Mouse (Mus musculus): Measurements from ENCODE around the gene Usp19. TPM values are rescaled to one million over a fixed set of nuclear protein-coding genes. Genes with fewer than 3 reads are reported as not detected.

Gene Usp19
- polyA plus RNA-seq, 1 experiment = 86.6 TPM

DNA sequence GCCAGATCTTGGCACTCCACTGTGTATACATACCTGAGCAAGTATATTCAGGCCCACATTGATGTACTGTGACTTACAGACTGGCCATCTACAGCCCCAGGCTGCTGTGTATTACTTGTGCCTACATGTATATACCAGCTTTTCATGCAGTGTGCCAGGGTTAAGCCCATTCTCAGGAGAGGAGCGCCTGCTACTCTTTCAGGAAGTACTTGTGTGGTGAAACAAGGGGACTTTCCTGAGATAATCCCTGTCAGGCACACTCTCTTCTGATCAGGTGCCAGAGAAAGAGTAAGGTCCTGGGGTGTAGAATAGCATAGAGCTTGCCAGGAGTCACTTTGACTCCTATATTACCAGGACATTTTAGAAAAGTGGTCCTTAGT lies 30.5 kb upstream of the Usp19 start:
- Histone ChIP-seq H3K79me2 (ENCODE audit: control insufficient read depth, insufficient read depth) (peaks cover 26% of the 10 kb centered on the region), H3K4me3 (peak overlapping the region; percentile 77), H3K36me3 (ENCODE audit: control insufficient read depth, insufficient read depth) (no peaks in the 10 kb centered on the region), H3K4me2 (ENCODE audit: low read depth) (peak overlapping the region; percentile 63), H3ac (ENCODE audit: control insufficient read depth, insufficient read length) (peak overlapping the region; percentile 88), H3K27me3 (ENCODE audit: control insufficient read depth, insufficient read depth, insufficient read length) (no peaks in the 10 kb centered on the region)
- TF ChIP-seq POLR2AphosphoS2 (IDR thresholded peaks at IDR 0.05; ENCODE audit: insufficient read length, low read depth) (no peak), MAX (IDR thresholded peaks at IDR 0.05; ENCODE audit: low read depth) (no peak)

DNA sequence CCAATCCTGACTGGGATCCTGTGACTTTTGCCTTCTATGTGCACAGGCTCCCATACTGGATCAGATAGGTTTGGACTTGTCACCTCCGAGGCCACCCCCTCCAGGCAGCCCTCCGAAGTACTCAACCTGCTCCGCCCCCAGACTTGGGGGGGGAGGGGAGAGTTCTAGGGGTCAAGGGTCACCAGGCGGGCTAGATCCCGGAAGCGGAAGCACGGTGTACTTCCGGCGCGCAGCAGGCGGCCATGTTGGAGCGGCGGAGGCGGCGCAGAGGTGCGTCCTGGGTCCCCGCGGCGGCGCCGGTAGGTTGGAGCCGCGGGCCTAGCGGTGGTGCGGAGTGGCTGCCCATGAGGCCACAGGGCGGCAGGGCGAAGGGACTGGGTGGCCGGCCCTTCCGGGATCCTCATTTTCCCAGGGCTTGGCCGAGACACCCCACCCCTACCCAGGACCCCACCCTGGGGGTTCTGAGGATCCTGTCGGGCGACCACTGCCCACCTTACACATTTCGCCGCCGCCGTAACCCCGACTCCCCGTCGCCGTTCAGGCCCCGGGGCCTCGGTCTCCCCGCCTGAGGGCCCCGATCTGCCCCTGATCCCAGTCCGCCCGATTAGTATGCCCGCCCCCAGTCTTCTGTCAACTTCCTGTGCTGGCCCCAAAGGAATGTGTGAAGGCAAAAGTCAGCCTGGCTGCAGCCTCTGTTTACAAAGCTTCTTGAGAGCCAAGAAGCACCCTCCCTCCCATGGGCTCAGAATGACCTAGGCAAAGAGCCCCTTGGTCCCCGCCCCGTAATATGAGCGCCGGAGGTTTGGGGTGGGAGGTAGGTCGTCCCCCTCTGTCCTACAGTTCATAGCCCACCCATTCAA lies 29.9 kb upstream of the Usp19 start, which contains the start of gene Ccdc71:
TSS of gene Ccdc71 (plus strand) at position 209 of the 860 bp plus-strand sequence.
- TF ChIP-seq MYOD1 (IDR thresholded peaks at IDR 0.05; ENCODE audit: control insufficient read depth in 1 of 3, insufficient read length in 2 of 3, low read depth in 2 of 3) (no peak), POLR2AphosphoS2 (IDR thresholded peaks at IDR 0.05; ENCODE audit: insufficient read length, low read depth) (peak; percentile 84), POLR2A (IDR thresholded peaks at IDR 0.05; ENCODE audit: insufficient read length, low read depth) (peak; percentile 79), REST (IDR thresholded peaks at IDR 0.05; ENCODE audit: insufficient read depth, insufficient read length) (no peak)
- no peaks in the 10 kb centered on the region for H3K27me3 ChIP-seq (ENCODE audit: control insufficient read depth, insufficient read depth, insufficient read length)
- peak within 1 kb of the TSS; percentile 77 for H3K4me3 ChIP-seq
- peaks cover 26% of the 10 kb centered on the region for H3K79me2 ChIP-seq (ENCODE audit: control insufficient read depth, insufficient read depth)
- H3K36me3 ChIP-seq (ENCODE audit: control insufficient read depth, insufficient read depth) = no peaks in the 10 kb centered on the region
- H3K4me2 ChIP-seq (ENCODE audit: low read depth) = peak within 1 kb of the TSS; percentile 97
- peak within 1 kb of the TSS; percentile 88 for H3ac ChIP-seq (ENCODE audit: control insufficient read depth, insufficient read length)

DNA sequence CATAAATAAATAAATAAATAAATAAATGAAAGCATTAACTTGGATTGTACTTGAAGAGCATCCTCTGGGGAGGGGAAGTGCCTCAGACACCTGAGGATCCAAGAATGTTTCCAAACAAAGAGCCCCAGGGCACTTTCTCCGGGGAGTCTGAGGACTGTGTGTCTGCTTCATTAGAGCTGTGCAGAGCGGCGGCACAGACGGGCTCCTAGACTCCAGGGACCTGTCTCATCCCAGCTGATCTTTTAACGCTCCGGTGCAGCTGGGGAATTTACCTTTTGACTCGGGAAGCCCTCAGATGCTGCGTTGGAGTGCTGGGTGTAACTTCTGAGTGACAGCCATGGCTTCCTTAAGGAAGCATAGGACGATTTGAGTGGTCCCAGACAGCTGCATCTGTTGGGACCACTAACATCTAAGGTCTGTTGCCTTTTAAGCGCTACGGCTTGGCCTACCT lies 29.2 kb upstream of the Usp19 start, which contains the start of gene Klhdc8b:
TSS of gene Klhdc8b (minus strand) at position 401 of the 451 bp plus-strand sequence.
- Histone ChIP-seq H3K4me3 (peak within 1 kb of the TSS; percentile 77), H3K36me3 (ENCODE audit: control insufficient read depth, insufficient read depth) (no peaks in the 10 kb centered on the region), H3ac (ENCODE audit: control insufficient read depth, insufficient read length) (peak within 1 kb of the TSS; percentile 88), H3K79me2 (ENCODE audit: control insufficient read depth, insufficient read depth) (peaks cover 26% of the 10 kb centered on the region), H3K27me3 (ENCODE audit: control insufficient read depth, insufficient read depth, insufficient read length) (no peaks in the 10 kb centered on the region), H3K4me2 (ENCODE audit: low read depth) (peak within 1 kb of the TSS; percentile 97)
- TF ChIP-seq REST (IDR thresholded peaks at IDR 0.05; ENCODE audit: insufficient read depth, insufficient read length) = no peak
- TF ChIP-seq MYOG (IDR thresholded peaks at IDR 0.05; ENCODE audit: control insufficient read depth in 1 of 3, insufficient read depth in 1 of 3, insufficient read length in 2 of 3, low read depth in 2 of 3) = no peak

DNA sequence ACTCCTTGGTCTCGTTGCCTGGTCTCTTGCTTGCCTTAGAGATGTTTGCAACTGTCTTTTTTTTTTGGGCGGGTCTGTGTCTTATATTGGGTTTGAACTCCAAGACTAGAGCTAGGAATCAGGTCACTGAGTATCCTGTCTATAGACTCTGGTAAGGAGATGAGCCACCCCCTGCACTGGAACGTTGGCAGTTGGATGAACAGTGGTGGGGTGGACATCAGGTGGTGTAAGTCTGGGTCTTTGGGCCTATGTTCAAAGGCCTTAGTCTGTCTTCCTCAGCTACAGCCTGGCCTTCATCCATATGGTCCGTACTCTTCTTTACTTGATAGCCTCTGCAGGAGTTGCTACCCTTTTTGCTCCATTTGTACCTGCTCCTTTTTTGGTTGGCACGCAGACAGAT lies 28.7 kb upstream of the Usp19 start:
- Histone ChIP-seq H3K4me3 (peak overlapping the region; percentile 77), H3K79me2 (ENCODE audit: control insufficient read depth, insufficient read depth) (peaks cover 26% of the 10 kb centered on the region), H3K36me3 (ENCODE audit: control insufficient read depth, insufficient read depth) (no peaks in the 10 kb centered on the region), H3K4me2 (ENCODE audit: low read depth) (peak overlapping the region; percentile 97), H3K27me3 (ENCODE audit: control insufficient read depth, insufficient read depth, insufficient read length) (no peaks in the 10 kb centered on the region), H3ac (ENCODE audit: control insufficient read depth, insufficient read length) (no peak overlapping the region)
- TF ChIP-seq SRF (IDR thresholded peaks at IDR 0.05; ENCODE audit: control insufficient read depth, insufficient read length, low read depth) (no peak), MYOD1 (IDR thresholded peaks at IDR 0.05; ENCODE audit: control insufficient read depth in 1 of 3, insufficient read length in 2 of 3, low read depth in 2 of 3) (no peak)

DNA sequence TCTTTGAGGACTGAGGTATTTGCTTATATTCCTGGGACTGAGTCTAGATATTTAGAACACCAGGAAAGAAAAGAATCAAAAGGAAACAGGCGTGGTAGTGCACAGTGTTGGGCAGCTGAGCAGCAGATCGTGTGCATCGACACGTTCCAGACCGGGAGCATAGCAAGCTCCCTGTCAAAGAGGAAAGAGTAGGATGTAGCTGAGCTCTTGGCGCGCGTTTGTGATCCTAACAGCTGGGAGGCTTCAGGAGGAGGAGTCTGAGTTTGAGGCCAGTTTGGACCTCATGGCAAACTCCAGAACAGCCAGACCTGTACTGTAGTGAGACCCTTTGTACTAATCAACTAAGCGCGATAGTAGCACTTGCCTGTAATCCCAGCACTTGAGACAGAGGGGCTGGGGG lies 28.2 kb upstream of the Usp19 start:
- Histone ChIP-seq H3K79me2 (ENCODE audit: control insufficient read depth, insufficient read depth) (peaks cover 26% of the 10 kb centered on the region), H3K4me2 (ENCODE audit: low read depth) (peak overlapping the region; percentile 97), H3K36me3 (ENCODE audit: control insufficient read depth, insufficient read depth) (no peaks in the 10 kb centered on the region), H3K27me3 (ENCODE audit: control insufficient read depth, insufficient read depth, insufficient read length) (no peaks in the 10 kb centered on the region), H3K4me3 (peak overlapping the region; percentile 77), H3ac (ENCODE audit: control insufficient read depth, insufficient read length) (no peak overlapping the region)
- TF ChIP-seq SRF (IDR thresholded peaks at IDR 0.05; ENCODE audit: control insufficient read depth, insufficient read length, low read depth) = no peak
- no peak for TF ChIP-seq TCF12 (IDR thresholded peaks at IDR 0.05; ENCODE audit: insufficient read depth, poor library complexity, severe bottlenecking)
- no peak for TF ChIP-seq MAX (IDR thresholded peaks at IDR 0.05; ENCODE audit: low read depth)
- TF ChIP-seq MYOD1 (IDR thresholded peaks at IDR 0.05; ENCODE audit: control insufficient read depth in 1 of 3, insufficient read length in 2 of 3, low read depth in 2 of 3) = no peak
- no peak for TF ChIP-seq POLR2A (IDR thresholded peaks at IDR 0.05; ENCODE audit: insufficient read length, low read depth)
- no peak for TF ChIP-seq TCF3 (IDR thresholded peaks at IDR 0.05; ENCODE audit: insufficient read length, low read depth)
- no peak for TF ChIP-seq MYOG (IDR thresholded peaks at IDR 0.05; ENCODE audit: control insufficient read depth in 1 of 3, insufficient read depth in 1 of 3, insufficient read length in 2 of 3, low read depth in 2 of 3)
- TF ChIP-seq USF1 (IDR thresholded peaks at IDR 0.05; ENCODE audit: low read depth) = no peak
- no peak for TF ChIP-seq CEBPB (IDR thresholded peaks at IDR 0.05; ENCODE audit: insufficient read depth, poor library complexity, severe bottlenecking)
- no peak for TF ChIP-seq POLR2AphosphoS2 (IDR thresholded peaks at IDR 0.05; ENCODE audit: insufficient read length, low read depth)
- TF ChIP-seq E2F4 (IDR thresholded peaks at IDR 0.05; ENCODE audit: insufficient read depth) = no peak
- TF ChIP-seq REST (IDR thresholded peaks at IDR 0.05; ENCODE audit: insufficient read depth, insufficient read length) = no peak
